Mouse (Mus musculus) CH12.LX (cell line): Measurements from ENCODE around the gene Evi5l. TPM values are rescaled to one million over a fixed set of nuclear protein-coding genes. Genes with fewer than 3 reads are reported as not detected.

Source experiments
- DNase-seq: peaks from one replicate; pipeline ENCODE4 v3.0.0-alpha.2; 2013; ENCODE audit errors: extremely low read depth
- H3K27ac ChIP-seq: 2 replicates; pipeline ENCODE4 v1.5.1; 2012; ENCODE audit warnings: low read depth, mild to moderate bottlenecking, control low read depth, moderate library complexity; ENCODE audit not compliant: insufficient read depth
- H3K27me3 ChIP-seq: replicated peaks from 2 replicates; pipeline ENCODE3; 2012; ENCODE audit warnings: inconsistent platforms
- H3K36me3 ChIP-seq, 2 experiments: replicated peaks in 1 of 2; 2 replicates each; pipeline versions ENCODE3 to v1.6.1; 2012; ENCODE audit warnings: inconsistent platforms in 1 of 2, low read length in 1 of 2, mild to moderate bottlenecking in 1 of 2, mixed read lengths in 1 of 2, moderate library complexity in 1 of 2; ENCODE audit not compliant: control insufficient read depth in 1 of 2, insufficient read depth in 1 of 2
- H3K4me1 ChIP-seq, 2 experiments: 2 replicates each; pipeline ENCODE4 v1.6.1; 2012; ENCODE audit warnings: inconsistent platforms in 1 of 2, moderate library complexity in 1 of 2; ENCODE audit not compliant: insufficient read depth in 2 of 2, control insufficient read depth in 1 of 2
- H3K4me2 ChIP-seq: 2 replicates; pipeline ENCODE4 v1.6.1; 2012; ENCODE audit warnings: low read depth, mild to moderate bottlenecking, control low read depth; ENCODE audit not compliant: poor library complexity, insufficient read depth, severe bottlenecking
- H3K4me3 ChIP-seq, 3 experiments: fragments of 150-350 bp in 1 of 3; sonication (generic) in 1 of 3; replicated peaks in 1 of 3; 2 replicates each; pipeline versions ENCODE3 to v1.5.1; 2011 to 2012; ENCODE audit warnings: low read depth in 2 of 3, low read length in 2 of 3, mild to moderate bottlenecking in 2 of 3, moderate library complexity in 2 of 3, control low read depth in 1 of 3, improper control_type of control experiment in 1 of 3, inconsistent platforms in 1 of 3, mixed read lengths in 1 of 3; ENCODE audit not compliant: poor library complexity in 1 of 3
- H3K79me2 ChIP-seq: replicated peaks from 2 replicates; pipeline ENCODE4 v1.6.1; 2012; ENCODE audit warnings: mild to moderate bottlenecking, moderate library complexity; ENCODE audit not compliant: control insufficient read depth, poor library complexity, insufficient read depth, severe bottlenecking; ENCODE audit errors: extremely low read depth
- H3K9ac ChIP-seq: 2 replicates; pipeline ENCODE4 v1.6.1; 2012; ENCODE audit warnings: low read depth, mild to moderate bottlenecking, control low read depth, moderate library complexity; ENCODE audit not compliant: insufficient read depth
- H3K9me3 ChIP-seq: replicated peaks from 2 replicates; pipeline ENCODE3; 2012; ENCODE audit warnings: low read length, inconsistent platforms, mixed read lengths
- CHD2 ChIP-seq: IDR thresholded peaks from 2 replicates; pipeline ENCODE4 v1.6.1; 2011; ENCODE audit warnings: low read length, improper control_type of control experiment
- CTCF ChIP-seq, 2 experiments: IDR thresholded peaks in 1 of 2; conservative IDR thresholded peaks in 1 of 2; 2 replicates each; pipeline ENCODE4 v1.5.1; 2011 to 2012; ENCODE audit warnings: low read depth in 2 of 2, low read length in 2 of 2, improper control_type of control experiment in 1 of 2, inconsistent platforms in 1 of 2, mild to moderate bottlenecking in 1 of 2, moderate library complexity in 1 of 2
- E2F4 ChIP-seq: IDR thresholded peaks from 2 replicates; pipeline ENCODE4 v1.6.1; 2011; ENCODE audit warnings: low read depth, low read length, improper control_type of control experiment; ENCODE audit not compliant: insufficient replicate concordance
- EP300 ChIP-seq: IDR thresholded peaks from 2 replicates; pipeline ENCODE4 v1.6.1; 2011; ENCODE audit warnings: low read length, improper control_type of control experiment
- GABPA ChIP-seq: IDR thresholded peaks from 2 replicates; pipeline ENCODE4 v1.6.1; 2012; ENCODE audit warnings: low read depth, low read length, improper control_type of control experiment, inconsistent platforms; ENCODE audit not compliant: insufficient replicate concordance
- HCFC1 ChIP-seq: IDR thresholded peaks from 2 replicates; pipeline ENCODE4 v1.6.1; 2012; ENCODE audit warnings: low read depth, mild to moderate bottlenecking, inconsistent platforms, low read length, improper control_type of control experiment
- IRF4 ChIP-seq: IDR thresholded peaks from 2 replicates; pipeline ENCODE4 v1.6.1; 2014; ENCODE audit warnings: low read depth, mild to moderate bottlenecking, inconsistent platforms, low read length, improper control_type of control experiment
- JUND ChIP-seq: conservative IDR thresholded peaks from 2 replicates; pipeline ENCODE4 v1.6.1; 2011; ENCODE audit warnings: low read depth, low read length, improper control_type of control experiment
- KAT2A ChIP-seq: IDR thresholded peaks from 2 replicates; pipeline ENCODE4 v1.6.1; 2012; ENCODE audit warnings: low read length, improper control_type of control experiment, inconsistent platforms; ENCODE audit not compliant: insufficient replicate concordance
- MAFK ChIP-seq: IDR thresholded peaks from 2 replicates; pipeline ENCODE4 v1.6.1; 2011; ENCODE audit warnings: low read length, improper control_type of control experiment; ENCODE audit not compliant: insufficient replicate concordance
- MAX ChIP-seq: IDR thresholded peaks from 2 replicates; pipeline ENCODE4 v1.6.1; 2011; ENCODE audit warnings: low read length, improper control_type of control experiment
- MAZ ChIP-seq: IDR thresholded peaks from 2 replicates; pipeline ENCODE4 v1.6.1; 2012; ENCODE audit warnings: low read depth, mild to moderate bottlenecking, inconsistent platforms, low read length, improper control_type of control experiment, moderate library complexity
- MEF2A ChIP-seq: IDR thresholded peaks from 2 replicates; pipeline ENCODE4 v1.6.1; 2014; ENCODE audit warnings: low read depth, mild to moderate bottlenecking, inconsistent platforms, low read length, improper control_type of control experiment, borderline replicate concordance
- MXI1 ChIP-seq: IDR thresholded peaks from 2 replicates; pipeline ENCODE4 v1.6.1; 2011; ENCODE audit warnings: mild to moderate bottlenecking, low read depth, low read length, improper control_type of control experiment
- NRF1 ChIP-seq: IDR thresholded peaks from 2 replicates; pipeline ENCODE4 v1.6.1; 2014; ENCODE audit warnings: low read depth, mild to moderate bottlenecking, inconsistent platforms, low read length, improper control_type of control experiment, moderate library complexity
- PAX5 ChIP-seq: IDR thresholded peaks from 2 replicates; pipeline ENCODE4 v1.6.1; 2012; ENCODE audit warnings: low read length, inconsistent platforms, mixed read lengths
- POLR2A ChIP-seq: IDR thresholded peaks from 2 replicates; pipeline ENCODE4 v1.6.1; 2011; ENCODE audit warnings: low read depth, mild to moderate bottlenecking, improper control_type of control experiment, low read length
- POLR2AphosphoS2 ChIP-seq: IDR thresholded peaks from 2 replicates; pipeline ENCODE4 v1.6.1; 2011; ENCODE audit warnings: low read depth, low read length, improper control_type of control experiment
- RAD21 ChIP-seq: IDR thresholded peaks from 2 replicates; pipeline ENCODE4 v1.6.1; 2011; ENCODE audit warnings: low read depth, mild to moderate bottlenecking, low read length, improper control_type of control experiment, moderate library complexity
- RCOR1 ChIP-seq: conservative IDR thresholded peaks from 2 replicates; pipeline ENCODE4 v1.6.1; 2012; ENCODE audit warnings: low read depth, mild to moderate bottlenecking, inconsistent platforms, low read length, improper control_type of control experiment
- SMC3 ChIP-seq: IDR thresholded peaks from 2 replicates; pipeline ENCODE4 v1.6.1; 2011; ENCODE audit warnings: low read depth, low read length, improper control_type of control experiment
- TCF12 ChIP-seq: IDR thresholded peaks from 2 replicates; pipeline ENCODE4 v1.6.1; 2014; ENCODE audit warnings: low read depth, mild to moderate bottlenecking, inconsistent platforms, low read length, improper control_type of control experiment
- UBTF ChIP-seq: IDR thresholded peaks from 2 replicates; pipeline ENCODE4 v1.6.1; 2012; ENCODE audit warnings: low read depth, mild to moderate bottlenecking, inconsistent platforms, low read length, improper control_type of control experiment, moderate library complexity
- USF1 ChIP-seq: IDR thresholded peaks from 2 replicates; pipeline ENCODE4 v1.6.1; 2014; ENCODE audit warnings: low read depth, mild to moderate bottlenecking, inconsistent platforms, low read length, improper control_type of control experiment
- USF2 ChIP-seq: conservative IDR thresholded peaks from 2 replicates; pipeline ENCODE4 v1.6.1; 2011; ENCODE audit warnings: low read depth, low read length, improper control_type of control experiment
- ZKSCAN1 ChIP-seq: IDR thresholded peaks from 2 replicates; pipeline ENCODE4 v1.6.1; 2012; ENCODE audit warnings: low read depth, inconsistent platforms, low read length, improper control_type of control experiment, borderline replicate concordance
- ZMIZ1 ChIP-seq: IDR thresholded peaks from 2 replicates; pipeline ENCODE4 v1.6.1; 2012; ENCODE audit warnings: low read depth, mild to moderate bottlenecking, inconsistent platforms, low read length, improper control_type of control experiment
- ZNF384 ChIP-seq: IDR thresholded peaks from 2 replicates; pipeline ENCODE4 v1.6.1; 2012; ENCODE audit warnings: low read depth, low read length, improper control_type of control experiment, inconsistent platforms
- dilution Hi-C: fragments of 300-500 bp; cut with MboI; formaldehyde crosslinking; loops from 2 replicates; pipeline ENCODE4 v1.14.3; 2020; ENCODE audit warnings: low sequenced_read_pairs; ENCODE audit not compliant: extremely low pct_unique_long_range_greater_than_20kb, extremely low pct_ligation_motif_present
- in situ Hi-C: fragments of 300-500 bp; cut with MboI; formaldehyde crosslinking; loops from 3 replicates; pipeline ENCODE4 v1.14.3; 2019; ENCODE audit warnings: low sequenced_read_pairs, low pct_ligation_motif_present, low pct_unique_long_range_greater_than_20kb, mixed read lengths
- polyA plus RNA-seq: library from polyadenylated mRNA; unstranded; fragments of >175 nt; gene quantifications from 2 replicates; pipeline ENCODE4 v1.2.1, GENCODE M21; 2012; ENCODE audit warnings: low read depth; ENCODE audit not compliant: insufficient read length
- total RNA-seq, 2 experiments: library from RNA; depleted of rRNA; stranded (reverse); fragments of 300-350 nt in 1 of 2; fragments of >200 nt in 1 of 2; gene quantifications; 2 replicates each; pipeline ENCODE4 v1.2.3; 2012 to 2014

The Evi5l gene
- total and polyA plus RNA-seq, 3 experiments: 2.2 to 6.6 (median 3.6) TPM

DNA sequence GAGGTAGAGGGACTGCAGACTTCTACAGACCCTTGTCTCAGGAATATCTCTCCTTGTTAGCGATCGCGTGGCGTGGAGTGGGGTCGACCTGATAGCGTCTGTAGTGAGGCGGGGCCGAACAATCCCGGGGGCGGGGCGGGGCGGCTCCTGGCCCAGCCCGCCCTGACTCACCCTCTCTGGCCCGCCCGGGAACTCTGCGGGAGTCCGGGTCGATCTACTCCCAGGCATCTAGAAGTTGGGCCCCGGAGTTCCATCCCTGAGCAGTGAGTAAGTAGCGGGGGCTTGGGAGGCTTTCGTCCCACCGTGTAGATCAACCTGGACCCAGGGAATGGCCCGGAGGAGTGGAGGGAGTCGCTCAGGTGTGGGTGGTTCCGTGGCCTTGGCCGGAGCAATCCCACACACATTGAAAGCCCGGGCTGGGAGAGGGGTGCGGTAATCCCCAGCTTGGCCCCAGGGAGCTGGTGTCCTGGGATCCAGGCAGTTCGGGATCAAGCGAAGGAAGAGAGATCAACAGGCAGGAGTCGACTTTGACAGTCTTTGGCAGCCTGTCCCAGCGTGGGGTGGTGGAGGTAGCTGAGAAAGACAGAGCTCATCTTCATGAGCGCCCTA lies 60.5 kb downstream of the Evi5l start, which contains the start of gene Lrrc8e:
Lrrc8e (plus strand) TSS at position 89 of the 609 bp plus-strand sequence.
- in situ Hi-C loops (no loop called here), dilution Hi-C loops (no loop called here)
- H3K27me3 ChIP-seq: peaks cover 16% of the 10 kb centered on the region
- no peaks in the 10 kb centered on the region for H3K79me2 ChIP-seq
- H3K27ac ChIP-seq: no peak within 1 kb of the TSS
- no peak within 1 kb of the TSS for H3K9ac ChIP-seq
- no peak within 1 kb of the TSS for H3K4me2 ChIP-seq
- H3K36me3 ChIP-seq: no peaks in the 10 kb centered on the region
- no peaks in the 10 kb centered on the region for H3K9me3 ChIP-seq
- TF ChIP-seq MAFK: no peak
- no peak for TF ChIP-seq ZNF384
- no peak for TF ChIP-seq PAX5
- TF ChIP-seq MAZ: no peak
- TF ChIP-seq USF1: no peak
- TF ChIP-seq EP300: no peak
- TF ChIP-seq GABPA: no peak
- no peak for TF ChIP-seq TCF12
- TF ChIP-seq JUND: no peak
- TF ChIP-seq HCFC1: no peak
- TF ChIP-seq USF2: no peak
- TF ChIP-seq UBTF: no peak
- no peak for TF ChIP-seq MXI1
- TF ChIP-seq CHD2: no peak
- no peak for TF ChIP-seq RAD21
- no peak for TF ChIP-seq KAT2A
- TF ChIP-seq SMC3: no peak
- no peak for TF ChIP-seq MEF2A
- TF ChIP-seq CTCF (conservative IDR thresholded peaks at IDR 0.05 in 1 of 2, IDR thresholded peaks at IDR 0.05 in 1 of 2; ENCODE audit: low read depth in 2 of 2, low read length in 2 of 2): no peak
- H3K4me3 ChIP-seq: no peak within 1 kb of the TSS
- peaks cover 0 to 4% of the 10 kb centered on the region in 2 experiments; a peak in 1 of 4 replicates for H3K4me1 ChIP-seq
- DNase-seq: no peak

DNA sequence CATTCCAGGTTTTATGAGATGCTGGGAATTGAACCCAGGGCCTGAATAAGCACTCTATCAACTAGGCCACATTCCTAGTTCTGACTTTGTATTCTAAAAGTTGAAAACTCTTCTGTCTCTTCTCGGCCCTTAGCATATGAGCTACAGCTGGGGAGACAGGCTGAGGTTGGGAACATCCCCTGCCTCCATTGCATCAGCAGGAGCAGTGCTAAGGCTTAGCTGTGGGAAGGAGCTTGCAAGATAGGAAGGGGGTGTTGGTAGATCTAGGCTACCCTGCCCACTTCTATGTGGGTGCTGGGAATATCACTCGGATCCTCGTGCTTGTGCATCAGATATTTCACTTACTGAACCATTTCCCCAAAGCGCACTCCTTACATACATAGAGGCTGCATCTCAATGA lies 61.6 kb downstream of the Evi5l start:
- Histone ChIP-seq H3K4me3 (no peak overlapping the region), H3K36me3 (no peaks in the 10 kb centered on the region), H3K4me1 (peaks cover 0 to 4% of the 10 kb centered on the region in 2 experiments; a peak in 1 of 4 replicates), H3K27ac (no peak overlapping the region), H3K9me3 (no peaks in the 10 kb centered on the region), H3K27me3 (peaks cover 18% of the 10 kb centered on the region), H3K9ac (no peak overlapping the region), H3K4me2 (no peak overlapping the region), H3K79me2 (no peaks in the 10 kb centered on the region)
- dilution Hi-C loops (no loop called here), in situ Hi-C loops (no loop called here)
- no peak for DNase-seq
- no peak for TF ChIP-seq E2F4
- no peak for TF ChIP-seq NRF1
- no peak for TF ChIP-seq ZNF384
- no peak for TF ChIP-seq ZKSCAN1
- no peak for TF ChIP-seq JUND
- no peak for TF ChIP-seq RCOR1
- TF ChIP-seq IRF4: no peak
- TF ChIP-seq USF1: no peak
- no peak for TF ChIP-seq USF2
- TF ChIP-seq ZMIZ1: no peak
- TF ChIP-seq MEF2A: no peak
- no peak for TF ChIP-seq MAZ
- no peak for TF ChIP-seq POLR2A
- no peak for TF ChIP-seq CTCF (conservative IDR thresholded peaks at IDR 0.05 in 1 of 2, IDR thresholded peaks at IDR 0.05 in 1 of 2; ENCODE audit: low read depth in 2 of 2, low read length in 2 of 2)
- no peak for TF ChIP-seq MAX
- TF ChIP-seq POLR2AphosphoS2: no peak
- no peak for TF ChIP-seq SMC3
